Mouse (Mus musculus): Measurements from ENCODE around the gene Slc9a3r1. TPM values are rescaled to one million over a fixed set of nuclear protein-coding genes. Genes with fewer than 3 reads are reported as not detected.

The Slc9a3r1 gene
- total RNA-seq (2021): 10 to 100 TPM; 10.1 to 12.9 TPM

GRCm38 (mm10) chr11:115162832-115163480 is at the start of gene Slc9a3r1:
Gene Slc9a3r1, plus strand, starts transcription at chr11:115163341.
- peak; percentile 98 for DNase-seq (ENCODE audit: low spot score)
- intact Hi-C loops (cut with DNase I): no loop called here

GRCm38 (mm10) chr11:115119409-115119808 is 43.7 kb upstream of the Slc9a3r1 start:
- intact Hi-C loops (cut with DNase I): no loop called here
- DNase-seq (ENCODE audit: low spot score): no peak

- intact Hi-C loops (cut with DNase I): no loop called here
- no peak for DNase-seq (ENCODE audit: low spot score)
These were observed 34.7 kb upstream of the Slc9a3r1 start for GRCm38 (mm10) chr11:115128483-115128882.

- intact Hi-C loops (cut with DNase I): no loop called here
- no peak for DNase-seq (ENCODE audit: low spot score)
These were observed 33.5 kb upstream of the Slc9a3r1 start for GRCm38 (mm10) chr11:115129508-115130126.

- no peak for DNase-seq (ENCODE audit: low spot score)
- intact Hi-C loops (cut with DNase I): no loop called here
These were observed 31.3 kb upstream of the Slc9a3r1 start for GRCm38 (mm10) chr11:115131768-115132381.

GRCm38 (mm10) chr11:115133800-115134199 is 29.3 kb upstream of the Slc9a3r1 start, which contains the start of gene Cd300lf:
Gene Cd300lf, minus strand, starts transcription at chr11:115133992.
- DNase-seq (ENCODE audit: low spot score): no peak
- intact Hi-C loops (cut with DNase I): no loop called here

- DNase-seq (ENCODE audit: low spot score): no peak
- intact Hi-C loops (cut with DNase I): no loop called here
These were observed 24.4 kb upstream of the Slc9a3r1 start for GRCm38 (mm10) chr11:115138597-115139262.

- no peak for DNase-seq (ENCODE audit: low spot score)
- intact Hi-C loops (cut with DNase I): no loop called here
These were observed 21.2 kb upstream of the Slc9a3r1 start for GRCm38 (mm10) chr11:115141970-115142369.

- intact Hi-C loops (cut with DNase I): no loop called here
- DNase-seq (ENCODE audit: low spot score): no peak
These were observed 15.3 kb upstream of the Slc9a3r1 start for GRCm38 (mm10) chr11:115147813-115148212.

- no peak for DNase-seq (ENCODE audit: low spot score)
- intact Hi-C loops (cut with DNase I): no loop called here
These were observed 12.3 kb upstream of the Slc9a3r1 start for GRCm38 (mm10) chr11:115150741-115151254.

GRCm38 (mm10) chr11:115151755-115152429 is 11.2 kb upstream of the Slc9a3r1 start:
- intact Hi-C loops (cut with DNase I): no loop called here
- no peak for DNase-seq (ENCODE audit: low spot score)

GRCm38 (mm10) chr11:115153088-115153487 is 10.1 kb upstream of the Slc9a3r1 start:
- intact Hi-C loops (cut with DNase I): loop anchor here (1.0 kb wide), 1 partner anchor 71 kb away; no protein-coding TSS in a partner anchor
- no peak for DNase-seq (ENCODE audit: low spot score)

GRCm38 (mm10) chr11:115153699-115154292 is 9.3 kb upstream of the Slc9a3r1 start:
- intact Hi-C loops (cut with DNase I): loop anchor here (1.0 kb wide), 1 partner anchor 71 kb away; no protein-coding TSS in a partner anchor
- peak; percentile 41 for DNase-seq (ENCODE audit: low spot score)

GRCm38 (mm10) chr11:115155053-115155634 is 8.0 kb upstream of the Slc9a3r1 start:
- DNase-seq (ENCODE audit: low spot score): no peak
- intact Hi-C loops (cut with DNase I): no loop called here

- DNase-seq (ENCODE audit: low spot score): no peak
- intact Hi-C loops (cut with DNase I): no loop called here
These were observed 5.0 kb upstream of the Slc9a3r1 start for GRCm38 (mm10) chr11:115157933-115158719.

- peak; percentile 45 for DNase-seq (ENCODE audit: low spot score)
- intact Hi-C loops (cut with DNase I): loop anchor here (2.0 kb wide), 1 partner anchor 111 kb away; no protein-coding TSS in a partner anchor
These were observed 2.9 kb upstream of the Slc9a3r1 start for GRCm38 (mm10) chr11:115160016-115160797.

- no peak for DNase-seq (ENCODE audit: low spot score)
- intact Hi-C loops (cut with DNase I): loop anchor here (1.0 to 2.0 kb wide), 2 partner anchors 22 to 110 kb away; no protein-coding TSS in a partner anchor
These were observed 2.1 kb upstream of the Slc9a3r1 start for GRCm38 (mm10) chr11:115160883-115161577.

Measured in heart, postnatal 25 days (tissue).